Mouse (Mus musculus): Measurements from ENCODE around the gene Ascc1.

DNA sequence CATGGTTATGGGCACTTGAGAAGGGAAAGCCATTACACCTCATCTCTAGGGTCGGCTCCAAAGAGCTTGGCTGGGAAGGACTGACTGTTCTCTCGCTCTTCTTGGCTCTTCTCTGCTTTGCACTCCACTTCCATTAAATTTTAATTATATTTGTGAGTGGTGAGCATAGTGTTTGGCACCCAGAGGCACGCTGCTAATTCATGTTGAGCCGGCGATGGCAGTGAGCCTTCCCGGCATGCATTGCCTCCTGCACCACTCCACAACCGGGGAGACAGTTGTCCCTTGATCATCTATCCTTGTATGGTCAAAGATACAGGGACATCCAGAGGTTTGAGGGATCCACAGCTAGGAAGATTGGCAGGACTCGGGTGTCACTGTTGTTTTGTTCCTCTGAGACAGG, 107.4 kb downstream of the Ascc1 start:
- TF ChIP-seq CTCF (IDR thresholded peaks at IDR 0.05; ENCODE audit: low read depth), result no peak
- no peak for TF ChIP-seq EP300 (IDR thresholded peaks at IDR 0.05; ENCODE audit: low read depth)

All from liver, postnatal 0 days (tissue).